Mouse (Mus musculus) intestine, postnatal 0 days (tissue): ENCODE measurements around the gene Mrpl51. TPM values are rescaled to one million over a fixed set of nuclear protein-coding genes. Genes with fewer than 3 reads are reported as not detected.

Experiments
- ATAC-seq: fragments of 200-750 bp; cut with Nextera tagmentation; 2 replicates; pipeline ENCODE4 v1.8.0; 2017; ENCODE audit warnings: mild to moderate bottlenecking, moderate TSS enrichment, moderate library complexity
- H3K27ac ChIP-seq: fragments of 300-500 bp; sonication (generic); 2 replicates; pipeline ENCODE4 v1.5.1; 2014; ENCODE audit warnings: mild to moderate bottlenecking, low read depth, low read length, moderate library complexity
- H3K27me3 ChIP-seq: fragments of 300-500 bp; sonication (generic); replicated peaks from 2 replicates; pipeline ENCODE4 v1.6.1; 2014; ENCODE audit warnings: low read length, mixed read lengths; ENCODE audit not compliant: control insufficient read depth, insufficient read depth
- H3K36me3 ChIP-seq: fragments of 300-500 bp; sonication (generic); 2 replicates; pipeline ENCODE4 v1.6.1; 2014; ENCODE audit warnings: mild to moderate bottlenecking, moderate library complexity; ENCODE audit not compliant: control insufficient read depth, insufficient read depth
- H3K4me1 ChIP-seq: fragments of 300-500 bp; sonication (generic); replicated peaks from 2 replicates; pipeline ENCODE4 v1.6.1; 2014; ENCODE audit warnings: antibody characterized with exemption, low read length, mixed read lengths; ENCODE audit not compliant: control insufficient read depth, insufficient read depth
- H3K4me2 ChIP-seq: fragments of 300-500 bp; sonication (generic); replicated peaks from 2 replicates; pipeline ENCODE4 v1.6.1; 2014; ENCODE audit warnings: low read depth, mild to moderate bottlenecking, moderate library complexity
- H3K4me3 ChIP-seq: fragments of 300-500 bp; sonication (generic); 2 replicates; pipeline ENCODE4 v1.5.1; 2014; ENCODE audit warnings: low read depth, low read length
- H3K9ac ChIP-seq: fragments of 300-500 bp; sonication (generic); 2 replicates; pipeline ENCODE4 v1.6.1; 2014; ENCODE audit warnings: mild to moderate bottlenecking, low read depth, low read length
- H3K9me3 ChIP-seq: fragments of 300-500 bp; sonication (generic); 2 replicates; pipeline ENCODE4 v1.6.1; 2016; ENCODE audit warnings: mixed run types; ENCODE audit not compliant: control insufficient read depth
- CTCF ChIP-seq: sonication (generic); IDR thresholded peaks from 2 replicates; pipeline ENCODE4 v1.5.1; 2016; ENCODE audit warnings: low read depth, mild to moderate bottlenecking, control low read depth, antibody characterized with exemption, moderate library complexity
- WGBS: fragments of 180-500 bp; shearing (Covaris S2); extraction: QIAGEN DNeasy Blood & Tissue Kit; methylation state at CpG from one replicate; pipeline ENCODE4 v1.1.7; 2014; 5-methylcytosine and 5-hydroxymethylcytosine counted together
- polyA plus RNA-seq: library from polyadenylated mRNA; unstranded; fragments of >200 nt; fragmentation: Nextera tagmentation; extraction: Ambion mirVana; gene quantifications from 2 replicates; pipeline ENCODE4 v1.2.1, GENCODE M21; 2015

The Mrpl51 gene
- polyA plus RNA-seq, 1 experiment from 2014 or later, result 282 TPM

DNA sequence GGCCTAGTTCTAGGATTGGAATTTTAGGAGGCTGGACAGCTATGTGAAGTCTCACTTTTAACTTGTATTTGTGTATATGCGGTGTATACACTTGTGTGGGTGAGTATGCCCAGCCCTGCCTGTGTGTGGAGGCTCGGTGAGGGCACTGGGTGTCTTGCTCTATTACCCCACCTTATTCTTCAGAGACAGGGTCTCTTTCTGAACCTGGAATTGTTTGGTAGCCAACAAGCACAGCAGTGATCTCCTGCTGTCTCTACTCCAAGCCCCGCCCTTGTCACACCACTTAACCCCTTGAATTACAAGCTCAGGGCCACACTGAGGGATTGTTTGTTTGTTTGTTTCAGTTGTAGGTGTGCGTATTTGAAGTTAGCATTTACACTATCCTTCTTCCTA lies 40.4 kb downstream of the Mrpl51 start:
- TF ChIP-seq CTCF, result no peak
- WGBS, result 33% methylated on average over 4 of the region's 4 CpGs
- H3K4me3 ChIP-seq, result peak overlapping the region; percentile 58
- H3K27ac ChIP-seq, result peak overlapping the region; percentile 93
- H3K4me2 ChIP-seq, result peak overlapping the region; percentile 92
- H3K9me3 ChIP-seq, result no peaks in the 10 kb centered on the region
- peak; percentile 21; the same call in 1 of the 2 replicates for ATAC-seq
- no peaks in the 10 kb centered on the region for H3K27me3 ChIP-seq
- peak overlapping the region; percentile 74 for H3K9ac ChIP-seq
- peaks cover 13% of the 10 kb centered on the region; the same call in 1 of the 2 replicates for H3K36me3 ChIP-seq
- H3K4me1 ChIP-seq, result no peaks in the 10 kb centered on the region; the same call in 1 of the 2 replicates

- Histone ChIP-seq H3K27ac (no peak overlapping the region; the same call in 1 of the 2 replicates), H3K9ac (no peak overlapping the region), H3K4me1 (no peaks in the 10 kb centered on the region; the same call in 1 of the 2 replicates), H3K4me3 (peak overlapping the region; percentile 58; the same call in 1 of the 2 replicates), H3K4me2 (peak overlapping the region; percentile 92), H3K36me3 (peaks cover 13% of the 10 kb centered on the region; the same call in 1 of the 2 replicates), H3K27me3 (no peaks in the 10 kb centered on the region), H3K9me3 (no peaks in the 10 kb centered on the region)
- WGBS, result 82% methylated on average over 6 of the region's 6 CpGs
- ATAC-seq, result no peak
- no peak for TF ChIP-seq CTCF
Measured at GRCm38 (mm10) chr6:125232516-125232915, 40.9 kb downstream of the Mrpl51 start.

DNA sequence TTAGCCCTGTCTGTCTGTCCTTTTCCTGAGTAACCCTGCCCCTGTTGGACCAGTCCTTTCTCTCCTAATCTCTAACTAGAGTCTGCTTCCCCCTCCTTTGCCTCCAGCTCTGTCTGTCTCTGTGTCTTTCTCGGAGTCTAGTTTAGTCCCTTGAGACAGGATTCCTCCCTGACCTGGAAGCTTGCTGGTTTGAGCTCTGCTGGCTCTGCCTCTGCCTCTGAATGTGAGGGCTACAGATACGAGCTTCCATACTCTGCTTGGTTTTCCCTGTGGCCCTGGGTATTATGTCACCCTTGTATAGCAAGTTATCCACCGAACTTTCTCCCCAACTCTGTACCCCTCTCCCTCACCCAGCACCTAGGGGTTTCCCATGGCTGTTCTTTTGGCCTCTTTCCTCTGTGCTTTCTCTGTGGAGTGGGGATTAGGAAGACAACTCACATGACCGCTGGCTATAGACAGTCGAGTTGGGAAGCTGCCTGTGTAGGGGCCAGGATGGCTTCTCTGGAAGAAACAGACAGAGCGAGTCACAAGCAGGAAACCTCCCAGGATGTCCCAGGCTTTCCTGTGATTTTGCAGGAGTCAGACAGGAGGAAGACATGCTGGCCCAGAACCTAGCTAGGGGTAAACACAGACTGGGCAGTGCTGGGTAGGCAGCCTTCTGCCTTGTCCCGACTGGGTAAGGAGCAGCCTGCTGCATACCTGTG lies 42.4 kb downstream of the Mrpl51 start:
- H3K27me3 ChIP-seq, result no peaks in the 10 kb centered on the region
- H3K4me2 ChIP-seq, result no peak overlapping the region
- H3K36me3 ChIP-seq, result peaks cover 5% of the 10 kb centered on the region; the same call in 1 of the 2 replicates
- H3K9me3 ChIP-seq, result no peaks in the 10 kb centered on the region
- no peak overlapping the region for H3K27ac ChIP-seq
- 49% methylated on average over 7 of the region's 7 CpGs for WGBS
- no peak overlapping the region for H3K9ac ChIP-seq
- H3K4me3 ChIP-seq, result no peak overlapping the region
- H3K4me1 ChIP-seq, result no peaks in the 10 kb centered on the region; the same call in 1 of the 2 replicates
- no peak for TF ChIP-seq CTCF
- no peak for ATAC-seq

DNA sequence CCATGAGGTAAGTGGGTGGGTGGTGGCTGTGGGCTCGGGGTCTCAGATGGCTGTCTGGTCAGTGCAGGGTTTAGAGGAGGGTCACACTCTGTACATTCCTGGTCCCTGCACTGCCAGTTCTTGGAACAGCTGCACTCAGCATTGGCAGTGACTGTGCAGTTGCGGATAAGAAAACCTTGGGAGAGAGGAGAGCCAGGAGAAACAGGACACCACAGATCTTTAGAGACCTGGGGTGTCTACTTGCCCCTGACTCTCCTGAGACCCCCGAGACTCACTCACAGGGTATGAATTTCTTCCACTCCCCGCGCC lies 42.9 kb downstream of the Mrpl51 start:
- no peak overlapping the region for H3K9ac ChIP-seq
- H3K27ac ChIP-seq, result no peak overlapping the region
- WGBS, result 57% methylated on average over 5 of the region's 5 CpGs
- H3K4me2 ChIP-seq, result no peak overlapping the region
- H3K9me3 ChIP-seq, result no peaks in the 10 kb centered on the region
- H3K4me3 ChIP-seq, result no peak overlapping the region
- TF ChIP-seq CTCF, result no peak
- H3K27me3 ChIP-seq, result no peaks in the 10 kb centered on the region
- ATAC-seq, result no peak
- H3K4me1 ChIP-seq, result no peaks in the 10 kb centered on the region; the same call in 1 of the 2 replicates
- H3K36me3 ChIP-seq, result 0 out of 2 replicates have a peak, but pooled peaks cover under 1% of the 10 kb centered on the region

- Histone ChIP-seq H3K27ac (no peak overlapping the region), H3K27me3 (no peaks in the 10 kb centered on the region), H3K36me3 (no peaks in the 10 kb centered on the region), H3K9ac (no peak overlapping the region), H3K4me1 (no peaks in the 10 kb centered on the region; the same call in 1 of the 2 replicates), H3K4me2 (no peak overlapping the region), H3K9me3 (no peaks in the 10 kb centered on the region), H3K4me3 (no peak overlapping the region)
- WGBS, result 86% methylated on average over 6 of the region's 6 CpGs
- no peak for TF ChIP-seq CTCF
- no peak for ATAC-seq
Measured at GRCm38 (mm10) chr6:125236341-125236740, 44.7 kb downstream of the Mrpl51 start.

- Histone ChIP-seq H3K27me3 (no peaks in the 10 kb centered on the region), H3K27ac (no peak within 1 kb of the TSS), H3K4me2 (no peak within 1 kb of the TSS), H3K4me1 (no peaks in the 10 kb centered on the region; the same call in 1 of the 2 replicates), H3K9ac (no peak within 1 kb of the TSS), H3K36me3 (no peaks in the 10 kb centered on the region), H3K4me3 (no peak within 1 kb of the TSS), H3K9me3 (no peaks in the 10 kb centered on the region)
- no peak for TF ChIP-seq CTCF
- ATAC-seq, result no peak
- WGBS, result 73% methylated on average over 6 of the region's 6 CpGs
Measured at GRCm38 (mm10) chr6:125236782-125237181, 45.2 kb downstream of the Mrpl51 start, which contains the start of gene Cd27. Gene Cd27 (minus strand): TSS chr6:125237010.
